Mouse (Mus musculus) E14TG2a.4 (cell line): ENCODE measurements around the gene Zfand2a.

Source experiments
- CTCF ChIP-seq: conservative IDR thresholded peaks from 2 replicates; pipeline ENCODE4 v1.5.1; 2014; ENCODE audit warnings: low read length
- NANOG ChIP-seq: IDR thresholded peaks from 2 replicates; pipeline ENCODE4 v1.6.1; 2014; ENCODE audit warnings: borderline replicate concordance, low read length, mixed read lengths
- POU5F1 ChIP-seq: IDR thresholded peaks from 2 replicates; pipeline ENCODE4 v1.6.1; 2014; ENCODE audit warnings: low read length, borderline replicate concordance

DNA sequence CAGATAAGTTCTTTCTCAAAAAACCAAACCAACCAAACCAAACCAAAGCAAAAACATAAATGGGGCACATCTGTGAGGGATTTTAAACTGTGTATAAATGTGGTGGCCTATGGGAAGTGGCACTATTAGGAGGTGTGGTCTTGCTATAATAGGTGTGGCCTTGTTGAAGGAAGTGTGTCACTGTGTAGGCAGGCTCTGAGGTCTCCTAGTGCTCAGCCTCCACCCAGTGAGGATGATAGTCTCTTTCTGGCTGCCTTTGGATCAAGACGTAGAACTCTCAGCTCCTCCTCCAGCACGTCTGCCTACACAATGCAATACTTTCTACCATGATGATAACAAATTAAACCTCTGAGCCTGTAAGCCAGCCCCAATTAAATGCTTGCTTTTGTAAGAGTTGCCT, 18.0 kb downstream of the Zfand2a start:
- TF ChIP-seq CTCF: no peak
- TF ChIP-seq NANOG: no peak
- TF ChIP-seq POU5F1: no peak
